In the genomic region with DNA sequence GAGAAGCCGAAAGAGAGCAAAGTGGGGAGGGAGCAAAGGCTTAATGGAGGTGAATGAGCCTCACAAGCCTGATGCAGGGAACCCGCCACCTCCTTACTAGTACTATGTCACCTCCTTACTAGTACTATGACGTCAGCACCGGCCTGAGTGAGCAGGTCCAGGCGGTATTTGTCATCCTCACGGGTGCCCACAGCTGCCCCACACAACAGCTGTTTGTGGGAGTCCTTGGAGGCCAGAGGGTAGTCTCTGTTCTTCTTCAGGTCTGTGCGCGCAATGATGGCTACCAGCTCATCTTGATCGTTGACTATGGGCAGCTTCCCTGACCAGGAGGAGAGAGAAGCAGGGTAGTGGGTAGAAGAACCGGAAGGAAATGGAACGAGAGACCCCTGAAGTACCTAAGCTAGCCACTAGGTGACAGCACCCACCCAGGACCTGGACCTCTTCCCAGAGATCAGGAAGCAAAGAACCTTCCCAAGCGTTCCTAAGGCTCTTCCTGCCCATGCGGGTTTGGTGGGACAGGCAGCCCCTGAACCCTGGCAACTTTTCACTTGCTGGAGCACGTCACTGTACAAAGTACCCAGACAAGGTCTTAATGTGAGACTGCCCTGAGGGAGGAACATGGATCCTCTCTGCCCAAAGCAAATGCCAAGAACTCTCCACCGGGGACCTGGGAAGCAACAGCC, we compare ENCODE assay signal across 9 mouse cellular contexts. TPM values are rescaled to one million over a fixed set of nuclear protein-coding genes. Genes with fewer than 3 reads are reported as not detected.
A peak's percentile ranks its signal among the peaks of the same experiment; 100 is the strongest.
DNase-seq lines count a peak whose midpoint lies in the region; ATAC-seq lines count a peak whose summit lies in the region.
"Had no signal": no experiment of that assay in that cellular context is flagged by ENCODE, and none has a peak within 500 bp of the region (broad histone marks: within the 10 kb centered on the region; RNA-seq: fewer than 3 reads in every experiment).

No protein-coding gene starts in this region.

- peaks cover 6% of the 10 kb centered on the region; the same call in 1 of the 2 replicates for H3K4me1 ChIP-seq in brown adipose tissue, adult 24 weeks (ENCODE audit: control insufficient read depth, insufficient read depth, insufficient read length, low read length)

- intact Hi-C loops in gastrocnemius, postnatal 14 days (cut with DNase I; ENCODE audit: low total_unique reads) = loop anchor here (5.0 kb wide), 1 partner anchor 37 kb away; no protein-coding TSS in a partner anchor

- ATAC-seq in megakaryocyte, adult 5-6 weeks (ENCODE audit: poor library complexity, severe bottlenecking) = peak; percentile 62

- peak overlapping the region; percentile 46 for H3K4me3 ChIP-seq in brown adipose tissue, adult 24 weeks (ENCODE audit: insufficient read depth, low read depth, low read length)
- H3K4me3 ChIP-seq: limb, embryonic 12.5 days had no signal

- DNase-seq in frontal cortex, postnatal 36 days (ENCODE audit: low spot score in 2 of 2) = peak; percentile 24 to 29
- no peak for DNase-seq in frontal cortex, postnatal 10 days (ENCODE audit: low spot score in 2 of 2)
- DNase-seq in CD4-positive, CD25-positive, alpha-beta regulatory T cell, adult 2 months (ENCODE audit: low read depth, low spot score) = peak; percentile 60
- DNase-seq in gastrocnemius, postnatal 14 days = peak; percentile 51
- DNase-seq in kidney, adult 8-10 months = peak; percentile 49 to 66
- DNase-seq in thymus, postnatal 25 days = peak; percentile 59

- peak overlapping the region; percentile 95 for H3K27ac ChIP-seq in brown adipose tissue, adult 24 weeks (replicated peaks; ENCODE audit: low read depth, low read length)
- H3K27ac ChIP-seq: limb, embryonic 12.5 days had no signal

RNA-seq across cellular contexts. Expression of a gene that starts 11.1 kb away (rescaled TPM):
- polyA plus RNA-seq in brown adipose tissue, adult 24 weeks (2012; ENCODE audit: insufficient read depth, insufficient read length, missing spikeins) = 68.7 and 105 TPM in 2 replicates
- 10 to 100 TPM; 20.2 to 23.8 TPM for total RNA-seq in gastrocnemius, postnatal 14 days (2021)
- total RNA-seq in megakaryocyte, adult 5-6 weeks (2015) = 7.8 and 12.0 TPM in 2 replicates
- total RNA-seq in megakaryocyte, adult 5-6 weeks (2017) = 9.0 and 11.6 TPM in 2 replicates

RNA-seq across cellular contexts. Expression of a gene that starts 25.7 kb away (rescaled TPM):
- polyA plus RNA-seq in brown adipose tissue, adult 24 weeks (2012; ENCODE audit: insufficient read depth, insufficient read length, missing spikeins) = 1.5 and 1.6 TPM in 2 replicates
- total RNA-seq in gastrocnemius, postnatal 14 days (2021) = under 1 TPM; 0.64 to 0.88 TPM
- total RNA-seq in megakaryocyte, adult 5-6 weeks (2015) = not detected in 2 replicates
- total RNA-seq in megakaryocyte, adult 5-6 weeks (2017) = not detected in 2 replicates

RNA-seq across cellular contexts. Expression of a gene that starts 40.3 kb away (rescaled TPM):
- polyA plus RNA-seq in brown adipose tissue, adult 24 weeks (2012; ENCODE audit: insufficient read depth, insufficient read length, missing spikeins) = 29.0 and 33.8 TPM in 2 replicates
- total RNA-seq in gastrocnemius, postnatal 14 days (2021) = 10 to 100 TPM; 13.6 to 13.8 TPM
- 29.2 and 29.6 TPM in 2 replicates for total RNA-seq in megakaryocyte, adult 5-6 weeks (2015)
- 27.3 and 33.9 TPM in 2 replicates for total RNA-seq in megakaryocyte, adult 5-6 weeks (2017)

Comparison
In these comparisons a context has a peak if more than half of its experiments do, and no peak if none do; other contexts are left out.
1. DNase-seq: peak in frontal cortex, postnatal 36 days (2 of 2), CD4-positive, CD25-positive, alpha-beta regulatory T cell, adult 2 months (single experiment), gastrocnemius, postnatal 14 days (single experiment), kidney, adult 8-10 months (2 of 2) and thymus, postnatal 25 days (single experiment); none in frontal cortex, postnatal 10 days (0 of 2).